Mouse (Mus musculus) testis, adult 2 months (tissue): ENCODE results near the gene Bpnt1. TPM values are rescaled to one million over a fixed set of nuclear protein-coding genes. Genes with fewer than 3 reads are reported as not detected.
A peak's percentile ranks its signal among the peaks of the same experiment; 100 is the strongest.

Experiments used
- H3K27ac ChIP-seq: fragments of 200-500 bp; 2 replicates; pipeline ENCODE4 v1.5.1; 2012; ENCODE audit warnings: low read depth, low read length; ENCODE audit not compliant: control insufficient read depth, insufficient read depth
- H3K27me3 ChIP-seq: fragments of 200-500 bp; 2 replicates; pipeline ENCODE4 v1.6.1; 2012; ENCODE audit warnings: mild to moderate bottlenecking, low read length, moderate library complexity; ENCODE audit not compliant: control insufficient read depth, insufficient read depth
- H3K36me3 ChIP-seq: fragments of 200-500 bp; 2 replicates; pipeline ENCODE4 v1.6.1; 2012; ENCODE audit warnings: mild to moderate bottlenecking, low read length; ENCODE audit not compliant: control insufficient read depth, insufficient read depth
- H3K4me1 ChIP-seq: fragments of 200-500 bp; 2 replicates; pipeline ENCODE4 v1.6.1; 2012; ENCODE audit warnings: low read length; ENCODE audit not compliant: control insufficient read depth, insufficient read depth
- H3K4me3 ChIP-seq: fragments of 200-500 bp; 2 replicates; pipeline ENCODE4 v1.5.1; 2012; ENCODE audit warnings: low read depth, mild to moderate bottlenecking, low read length, moderate library complexity, mixed read lengths; ENCODE audit not compliant: control insufficient read depth
- CTCF ChIP-seq: fragments of 200-500 bp; IDR thresholded peaks from 2 replicates; pipeline ENCODE4 v1.5.1; 2012; ENCODE audit warnings: low read depth, mild to moderate bottlenecking, inconsistent platforms, low read length, moderate library complexity; ENCODE audit not compliant: control insufficient read depth, insufficient read depth, insufficient replicate concordance
- POLR2A ChIP-seq: fragments of 200-500 bp; IDR thresholded peaks from 2 replicates; pipeline ENCODE4 v1.6.1; 2012; ENCODE audit warnings: low read depth, mild to moderate bottlenecking, inconsistent platforms, low read length, moderate library complexity; ENCODE audit not compliant: control insufficient read depth
- polyA plus RNA-seq: library from polyadenylated mRNA; depleted of rRNA; stranded (reverse); fragments of >200 nt; gene quantifications from 2 replicates; pipeline ENCODE4 v1.2.3, GENCODE M21; 2012

Gene Bpnt1
- polyA plus RNA-seq, 1 experiment = 24.5 TPM

GRCm38 (mm10) chr1:185292646-185293360, 39.1 kb upstream of the Bpnt1 start:
- Histone ChIP-seq H3K36me3 (no peaks in the 10 kb centered on the region; the same call in 1 of the 2 replicates), H3K27ac (no peak overlapping the region), H3K4me3 (no peak overlapping the region), H3K27me3 (no peaks in the 10 kb centered on the region), H3K4me1 (no peaks in the 10 kb centered on the region)
- no peak for TF ChIP-seq POLR2A
- TF ChIP-seq CTCF = no peak

DNA sequence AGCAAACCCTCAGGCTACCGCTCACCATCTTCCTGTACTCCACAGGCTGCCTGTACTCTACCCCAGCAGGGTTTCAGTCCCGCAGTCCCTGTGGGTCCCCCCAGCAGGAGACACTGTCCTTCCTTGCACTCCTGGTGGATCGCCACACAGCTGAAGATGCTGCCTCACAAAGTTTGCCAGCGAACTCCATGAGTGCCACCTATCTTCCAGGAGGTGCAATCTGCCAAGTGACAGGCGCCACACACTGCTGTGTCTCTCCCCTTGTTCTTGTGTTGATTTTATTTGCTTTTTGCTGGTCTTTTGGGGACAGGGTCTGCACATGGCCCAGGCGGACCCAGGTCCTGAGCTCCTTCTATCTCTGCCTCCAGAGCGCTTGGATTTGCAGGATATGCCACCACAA, 35.1 kb upstream of the Bpnt1 start:
- Histone ChIP-seq H3K4me1 (no peaks in the 10 kb centered on the region), H3K27ac (no peak overlapping the region), H3K36me3 (no peaks in the 10 kb centered on the region; the same call in 1 of the 2 replicates), H3K4me3 (no peak overlapping the region), H3K27me3 (no peaks in the 10 kb centered on the region)
- no peak for TF ChIP-seq POLR2A
- TF ChIP-seq CTCF = no peak

GRCm38 (mm10) chr1:185298496-185298895, 33.5 kb upstream of the Bpnt1 start:
- no peak for TF ChIP-seq POLR2A
- no peak overlapping the region for H3K27ac ChIP-seq
- no peaks in the 10 kb centered on the region for H3K27me3 ChIP-seq
- no peak overlapping the region for H3K4me3 ChIP-seq
- H3K4me1 ChIP-seq = no peaks in the 10 kb centered on the region
- H3K36me3 ChIP-seq = no peaks in the 10 kb centered on the region; the same call in 1 of the 2 replicates

- H3K4me1 ChIP-seq = no peaks in the 10 kb centered on the region
- TF ChIP-seq POLR2A = no peak
- no peaks in the 10 kb centered on the region for H3K27me3 ChIP-seq
- peak overlapping the region; percentile 69 for H3K4me3 ChIP-seq
- no peak overlapping the region for H3K27ac ChIP-seq
- H3K36me3 ChIP-seq = no peaks in the 10 kb centered on the region
Measured at GRCm38 (mm10) chr1:185302816-185303215, 29.1 kb upstream of the Bpnt1 start.

DNA sequence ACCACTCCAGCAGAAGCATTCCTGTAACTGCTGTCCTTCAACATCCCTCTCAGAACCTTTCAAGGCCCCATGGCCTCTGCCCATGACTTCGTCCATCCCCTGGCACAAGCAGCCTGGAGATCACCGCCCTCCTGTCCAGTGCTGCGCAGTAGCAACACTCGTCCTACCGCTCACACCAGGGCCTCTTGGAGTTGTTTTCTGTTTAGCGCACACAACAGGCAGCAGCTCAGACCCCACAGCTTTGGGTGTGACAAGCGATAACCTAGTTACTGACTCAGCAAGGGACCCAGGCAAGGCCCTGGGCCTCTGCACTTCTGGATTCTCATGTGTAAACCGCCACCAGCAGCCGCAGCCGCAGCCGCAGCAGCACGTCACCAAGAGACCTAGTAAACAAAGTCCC, 25.1 kb upstream of the Bpnt1 start:
- Histone ChIP-seq H3K4me3 (no peak overlapping the region), H3K36me3 (no peaks in the 10 kb centered on the region), H3K27me3 (no peaks in the 10 kb centered on the region), H3K27ac (no peak overlapping the region), H3K4me1 (no peaks in the 10 kb centered on the region)
- TF ChIP-seq CTCF (no peak), POLR2A (no peak)

DNA sequence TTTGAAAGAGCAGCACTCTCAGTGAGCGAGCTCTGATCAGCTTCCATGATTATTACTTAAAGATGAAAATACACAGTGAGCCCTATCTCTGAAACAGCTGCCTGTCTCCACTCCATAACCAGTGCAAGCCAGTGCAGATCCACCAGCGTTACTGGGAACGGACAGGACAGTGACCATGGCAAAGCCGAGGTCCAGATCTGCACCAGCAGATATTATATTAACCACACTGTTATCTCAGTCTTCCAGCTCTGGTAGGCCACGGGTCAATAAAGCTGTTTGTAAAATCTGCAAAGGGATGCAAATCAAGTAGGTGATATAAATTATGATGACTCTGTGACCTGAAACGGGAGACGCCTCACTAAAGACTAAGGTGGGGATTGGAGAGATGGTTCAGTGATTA, 24.3 kb upstream of the Bpnt1 start:
- no peaks in the 10 kb centered on the region for H3K36me3 ChIP-seq

DNA sequence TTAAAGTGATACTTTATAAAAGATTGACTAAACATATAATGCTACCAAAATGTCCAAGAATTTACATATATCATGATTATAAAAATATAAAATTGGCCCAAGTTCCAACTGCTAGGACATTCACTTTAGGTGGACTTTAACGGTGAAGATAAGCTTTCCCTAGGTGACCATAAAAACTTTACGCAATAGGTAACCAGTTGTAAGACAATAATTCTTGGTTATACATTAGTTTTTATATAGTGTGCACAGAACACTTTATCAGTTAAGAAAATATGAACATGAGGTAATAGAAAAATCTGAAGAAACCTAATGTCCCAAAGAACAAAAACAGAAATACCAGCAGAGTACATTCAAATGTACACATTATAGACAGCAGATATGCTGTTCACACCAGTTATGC, 23.6 kb upstream of the Bpnt1 start:
- H3K36me3 ChIP-seq = no peaks in the 10 kb centered on the region
- no peak overlapping the region for H3K27ac ChIP-seq
- H3K4me1 ChIP-seq = no peaks in the 10 kb centered on the region
- no peak for TF ChIP-seq CTCF
- TF ChIP-seq POLR2A = no peak
- H3K4me3 ChIP-seq = no peak overlapping the region
- H3K27me3 ChIP-seq = no peaks in the 10 kb centered on the region

More for the DNA sequence above, 24.3 kb upstream of the Bpnt1 start:
- H3K4me1 ChIP-seq = no peaks in the 10 kb centered on the region
- no peak overlapping the region for H3K4me3 ChIP-seq
- no peak overlapping the region for H3K27ac ChIP-seq
- TF ChIP-seq POLR2A (no peak), CTCF (no peak)
- H3K27me3 ChIP-seq = no peaks in the 10 kb centered on the region

- TF ChIP-seq POLR2A = no peak
Measured at GRCm38 (mm10) chr1:185308908-185309307, 23.0 kb upstream of the Bpnt1 start.

More at GRCm38 (mm10) chr1:185308908-185309307, 23.0 kb upstream of the Bpnt1 start:
- Histone ChIP-seq H3K4me1 (no peaks in the 10 kb centered on the region), H3K36me3 (no peaks in the 10 kb centered on the region; the same call in 1 of the 2 replicates), H3K27ac (no peak overlapping the region), H3K27me3 (no peaks in the 10 kb centered on the region), H3K4me3 (no peak overlapping the region)
